Mouse (Mus musculus) testis, postnatal 14 days (tissue): ENCODE data around the gene Lrrc63.
A peak's percentile ranks its signal among the peaks of the same experiment; 100 is the strongest.
"Not testable (repeated sequence)": the region's sequence is repeated elsewhere in the genome, so short reads cannot be mapped to it uniquely, and the experiment has no call there.

Source experiments
- DNase-seq: peaks from one replicate; pipeline ENCODE4 v3.0.0; 2021; ENCODE audit warnings: low spot score

The Lrrc63 gene

DNA sequence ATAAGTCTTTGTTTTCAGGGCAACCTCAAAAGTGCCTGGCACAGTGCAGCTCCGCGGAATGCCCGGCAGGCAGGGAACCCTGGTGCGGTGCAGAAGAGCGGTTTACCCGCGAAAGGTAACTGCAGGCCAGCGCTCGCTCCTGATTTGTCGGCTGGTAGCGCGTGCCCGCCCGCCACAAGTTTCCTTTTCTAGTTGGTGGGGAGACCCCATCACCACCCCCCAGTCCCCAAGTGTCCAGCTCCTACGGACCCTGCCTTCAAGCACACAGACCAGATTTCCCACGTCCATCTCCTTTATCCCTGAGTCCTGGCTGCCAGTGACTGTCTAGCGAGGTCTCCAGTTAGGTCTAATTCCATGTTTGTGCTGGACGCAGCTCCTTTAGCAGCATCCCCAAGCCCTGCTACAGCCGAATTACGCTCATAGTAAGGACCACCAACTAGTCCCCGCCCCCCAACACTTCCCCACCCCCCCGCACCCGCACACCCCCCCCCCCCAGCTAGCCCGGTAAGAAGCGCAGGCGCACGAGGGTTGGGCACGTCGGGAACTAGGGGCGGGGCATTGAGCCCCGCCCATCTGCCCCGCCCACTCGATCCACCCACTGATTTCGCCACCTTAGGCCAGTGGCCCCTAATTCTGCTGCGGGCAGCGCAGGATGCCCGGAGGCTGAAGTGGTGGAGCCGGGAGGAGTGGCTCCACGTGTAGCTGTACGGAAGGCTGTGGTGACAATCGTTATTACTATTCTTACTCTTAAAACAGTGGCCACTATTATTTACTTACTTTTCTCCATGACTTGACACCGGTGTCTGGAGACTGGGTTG lies at the start of gene Lrrc63, which contains the start of gene Lcp1:
TSS of gene Lrrc63 (minus strand) at position 381 of the 818 bp plus-strand sequence.
TSS of gene Lcp1 (plus strand) at position 601 of the 818 bp plus-strand sequence.
- peak; percentile 70 for DNase-seq

DNA sequence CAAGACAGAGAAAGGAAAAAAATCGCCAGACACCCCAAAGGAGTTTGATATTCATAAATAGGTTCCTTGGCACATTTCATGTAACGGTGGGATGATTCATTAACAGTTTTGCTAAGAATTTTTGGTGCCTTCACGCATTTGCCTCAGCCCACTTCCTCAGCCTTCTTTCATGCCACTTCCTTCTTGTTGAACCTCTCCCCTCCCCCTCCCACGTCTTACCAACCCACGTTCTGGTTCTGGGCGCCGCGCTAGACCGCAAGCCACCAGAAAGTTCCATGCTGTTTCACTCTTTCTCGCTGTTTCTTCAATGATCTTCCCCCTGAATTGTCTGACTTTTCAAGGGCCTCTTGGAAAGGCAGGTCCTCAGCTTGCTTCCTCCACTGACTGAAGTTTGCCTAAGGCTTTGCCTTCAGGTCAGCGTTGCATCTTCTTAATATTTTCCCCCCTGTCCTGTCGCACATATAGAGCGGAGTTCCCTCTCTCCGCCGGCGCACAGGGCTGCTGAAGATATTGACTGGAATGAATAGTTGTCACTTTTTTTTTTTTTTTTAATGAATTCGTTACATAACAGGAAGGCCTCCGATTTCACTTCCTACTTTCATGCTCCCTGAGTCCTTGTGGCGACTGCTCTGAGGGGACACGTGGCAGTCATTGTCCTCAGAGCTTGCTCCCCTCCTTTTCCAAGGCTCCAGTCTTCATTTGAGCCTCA lies 48.7 kb upstream of the Lrrc63 start:
- DNase-seq: no peak

DNA sequence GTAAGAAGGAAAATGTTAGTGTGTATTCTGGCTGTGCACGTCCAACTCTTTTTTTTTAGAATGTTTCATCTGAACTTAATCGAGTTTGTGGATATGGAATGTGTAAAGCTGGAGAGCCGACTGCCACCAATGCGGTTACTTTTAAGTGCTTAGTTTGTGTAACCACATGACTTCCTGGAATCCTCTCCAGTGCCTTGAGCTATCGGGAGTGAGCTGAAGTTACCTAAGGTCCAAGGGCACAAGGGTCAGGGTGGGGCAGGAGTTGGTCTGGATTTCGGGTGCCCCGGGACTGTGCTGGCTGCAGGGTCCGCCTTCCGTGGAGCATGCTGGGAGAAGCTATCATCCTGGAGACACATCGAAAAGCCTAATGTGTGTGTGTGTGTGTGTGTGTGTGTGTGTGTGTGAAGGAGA lies 48.1 kb upstream of the Lrrc63 start:
- no peak for DNase-seq

DNA sequence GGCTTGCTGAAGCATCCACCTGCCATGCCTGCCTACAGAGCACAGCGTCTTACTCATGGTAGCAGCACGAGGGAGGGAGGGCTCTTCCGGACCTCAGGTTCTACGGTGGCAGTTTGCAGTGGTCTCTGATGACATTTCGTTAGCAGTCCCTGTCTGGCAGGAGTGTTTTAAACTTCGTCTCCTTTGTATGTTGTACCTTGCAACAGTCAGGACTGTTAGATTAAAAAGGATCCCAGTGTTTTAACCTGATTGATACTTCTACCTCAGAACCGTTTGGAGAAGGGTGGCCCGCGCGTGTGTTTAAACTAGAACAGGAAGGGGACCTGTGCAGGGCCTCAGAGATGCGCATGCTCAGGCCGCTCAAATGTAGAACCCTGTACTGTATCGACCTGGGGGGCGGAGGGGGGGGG lies 47.7 kb upstream of the Lrrc63 start:
- DNase-seq: no peak

DNA sequence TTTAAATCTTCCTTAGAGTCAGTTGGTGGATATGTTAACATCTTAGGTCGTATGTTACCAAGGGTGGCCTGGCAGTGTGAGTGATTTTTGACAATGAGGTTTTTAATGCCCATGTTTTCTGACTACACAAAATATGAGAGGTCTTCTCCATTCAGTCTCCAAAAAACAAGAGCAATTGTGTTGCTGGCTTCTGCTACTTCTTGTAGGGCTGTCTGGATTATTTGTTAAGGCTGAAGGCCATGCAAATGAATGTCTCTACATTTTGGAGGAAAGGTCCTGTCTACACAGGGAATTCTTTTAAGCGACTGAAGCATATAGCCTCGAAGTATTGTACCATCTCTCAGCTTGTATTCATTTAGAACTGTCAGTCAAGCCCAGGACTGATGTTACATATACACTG lies 46.7 kb upstream of the Lrrc63 start:
- DNase-seq: no peak

DNA sequence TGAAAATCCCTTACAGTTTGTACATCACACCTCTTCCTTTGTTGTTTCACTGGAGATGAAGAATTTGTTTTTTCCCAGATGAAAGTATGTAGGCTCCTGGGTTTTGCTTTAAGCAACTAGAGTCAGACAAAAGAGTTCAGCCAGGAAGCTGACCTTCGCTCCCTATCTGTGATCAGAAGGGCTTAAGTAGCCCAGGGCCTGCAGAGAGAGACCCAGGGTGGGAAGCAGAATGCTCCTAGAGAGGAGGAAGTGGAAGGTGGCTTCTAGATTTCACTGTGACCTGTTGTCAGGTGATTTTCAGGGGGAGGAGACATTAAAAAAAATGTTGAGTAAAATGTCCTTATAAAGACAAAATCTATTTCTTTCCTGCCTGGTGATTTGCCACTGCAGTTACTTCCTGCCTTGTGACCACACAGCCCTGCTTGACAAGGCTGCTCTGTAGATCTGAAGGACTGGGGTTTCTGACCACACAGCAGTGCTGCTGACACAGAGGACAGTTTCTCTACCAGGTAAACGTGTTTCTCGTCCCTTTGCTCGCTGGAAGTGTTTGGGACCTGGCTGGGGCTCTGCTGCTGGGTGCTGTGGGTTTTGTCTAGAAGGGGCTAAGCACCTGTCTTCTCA lies 45.9 kb upstream of the Lrrc63 start:
- no peak for DNase-seq

DNA sequence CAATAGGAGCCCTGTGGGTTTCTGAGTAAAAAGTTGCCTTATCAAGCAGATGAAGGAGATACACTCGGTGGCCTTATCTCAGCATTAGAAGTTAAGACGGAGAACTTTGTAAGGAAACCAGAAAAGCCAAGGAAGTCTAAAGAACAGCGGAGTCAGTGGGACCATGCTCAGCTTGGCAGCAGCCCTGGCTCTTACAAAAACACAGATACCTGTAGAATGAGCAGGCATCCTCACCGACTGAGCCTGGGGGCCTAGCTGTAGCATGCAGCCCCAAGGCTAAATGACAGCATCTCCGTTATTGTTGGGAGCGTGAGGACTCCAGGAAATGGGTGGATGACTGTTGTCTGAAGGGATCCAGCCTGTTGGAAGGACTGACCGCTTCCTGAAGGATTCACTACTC lies 45.1 kb upstream of the Lrrc63 start:
- DNase-seq: no peak

DNA sequence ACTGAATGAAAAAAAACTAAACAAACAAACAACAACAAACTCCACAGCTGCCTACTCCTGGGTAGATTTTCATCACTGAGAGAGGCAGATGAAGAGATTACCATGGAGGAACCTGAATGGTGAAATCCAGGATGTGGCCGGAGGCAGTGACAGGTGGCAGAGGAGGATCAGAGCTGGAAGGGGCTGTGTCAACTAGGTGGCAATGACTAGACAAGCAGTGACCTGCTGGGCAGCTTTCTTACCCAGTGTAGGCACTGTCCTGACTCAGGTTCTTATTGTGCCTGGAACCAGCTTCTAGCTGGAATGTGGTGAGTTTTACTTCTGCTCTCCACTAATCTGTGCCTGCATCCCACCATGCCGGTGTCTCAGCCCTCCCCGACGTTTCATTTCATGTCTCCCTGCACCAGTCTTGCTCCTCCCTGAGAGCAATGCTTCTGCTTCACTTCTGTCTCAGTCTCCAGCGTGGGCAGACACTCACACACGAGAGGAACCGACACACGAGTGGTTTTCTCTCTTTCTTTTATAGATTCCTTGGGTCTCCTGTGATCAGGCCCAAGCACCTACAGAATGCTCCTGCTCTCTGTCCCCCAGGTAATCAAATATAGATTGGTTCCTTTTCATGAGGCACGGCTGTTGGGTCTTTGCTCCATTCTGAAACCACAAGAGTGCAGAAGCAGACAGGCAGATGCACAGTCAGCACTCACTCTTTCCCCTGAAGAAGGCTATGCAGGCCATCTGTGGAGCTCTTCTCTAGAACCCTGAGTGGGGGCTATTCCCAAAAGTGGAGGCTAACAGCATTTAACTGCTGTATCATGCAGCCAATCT lies 44.3 kb upstream of the Lrrc63 start:
- DNase-seq: no peak

DNA sequence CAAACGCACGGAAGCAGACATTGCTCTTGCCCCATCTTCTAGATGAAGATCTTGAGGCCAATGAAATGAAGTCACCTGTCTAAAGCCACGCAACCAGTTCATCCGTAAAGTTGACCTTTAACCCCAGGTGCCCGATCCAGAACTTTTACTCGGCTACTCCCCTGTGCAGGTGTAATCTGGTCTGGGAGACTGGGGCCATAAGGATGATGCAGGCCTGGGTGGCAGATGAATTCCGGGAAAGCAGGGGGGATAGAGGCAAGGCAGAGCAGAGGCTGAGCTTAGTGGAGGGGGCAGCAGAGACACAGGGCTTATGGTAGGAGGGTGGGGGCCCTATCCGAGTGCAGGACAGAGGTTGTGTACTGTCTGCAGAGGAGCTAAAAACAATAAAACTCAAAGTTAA lies 43.6 kb upstream of the Lrrc63 start:
- no peak for DNase-seq

DNA sequence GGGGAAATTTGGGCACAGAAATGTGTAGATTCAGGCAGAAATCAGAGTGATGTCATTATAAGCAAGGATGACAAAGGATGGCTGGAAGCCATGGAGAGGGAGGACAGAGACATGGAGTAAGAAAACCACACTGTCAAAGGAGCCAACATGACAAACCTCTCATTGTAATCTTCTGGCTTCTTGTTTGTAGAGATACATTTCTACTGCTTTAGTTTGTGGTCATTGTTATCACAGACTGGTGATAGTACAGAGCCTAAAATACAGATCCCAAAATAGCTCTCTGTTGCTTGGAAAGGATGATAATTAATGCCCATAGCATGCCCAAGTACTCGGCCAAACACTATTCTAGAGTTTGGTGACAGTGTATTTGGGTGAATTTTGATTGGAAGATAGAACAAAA lies 39.9 kb upstream of the Lrrc63 start:
- no peak for DNase-seq

DNA sequence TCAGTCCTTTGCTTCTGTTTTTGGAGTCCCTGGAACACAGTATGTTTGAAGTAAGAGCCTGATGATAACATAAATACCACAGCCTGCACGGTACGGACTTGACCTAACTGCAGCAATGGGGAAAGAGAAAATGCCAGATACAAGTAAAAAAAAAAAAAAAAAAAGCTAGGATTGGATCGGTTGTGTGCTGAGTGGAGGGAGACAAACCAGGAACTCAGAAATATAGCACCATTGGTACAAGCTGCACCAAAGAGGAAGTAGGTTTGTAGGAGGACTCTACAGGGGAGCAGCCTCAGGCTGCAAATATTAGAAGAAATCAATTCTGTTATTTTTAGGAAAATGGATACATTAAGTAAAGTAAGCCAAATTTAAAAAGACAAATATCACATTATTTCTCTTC lies 37.8 kb upstream of the Lrrc63 start:
- no peak for DNase-seq

DNA sequence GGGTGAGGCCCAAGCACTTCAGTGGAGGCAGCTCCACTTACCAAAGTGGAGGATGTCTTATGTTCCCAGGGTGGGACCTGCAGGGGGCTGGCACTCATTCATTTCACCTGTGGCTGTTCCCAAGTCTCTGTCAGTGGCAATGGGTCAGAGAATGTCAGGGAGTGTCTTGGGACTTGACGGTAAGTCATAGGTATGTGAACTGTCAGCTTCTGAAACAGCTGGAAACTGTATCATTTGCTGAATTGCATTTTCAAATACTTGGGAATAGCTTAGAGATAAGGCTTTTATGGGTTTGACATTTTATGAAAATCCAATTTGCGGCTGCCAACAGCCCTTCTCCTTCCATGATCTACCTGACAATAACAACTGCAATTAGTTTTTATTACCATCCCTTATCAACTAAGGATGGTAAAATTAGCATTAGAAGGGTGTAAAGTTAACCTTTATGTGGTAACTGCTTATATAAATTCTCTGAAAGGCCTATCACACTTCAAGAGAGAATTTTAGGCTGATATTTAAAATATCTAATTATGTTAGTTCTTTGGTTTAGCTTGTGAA lies 35.0 kb upstream of the Lrrc63 start:
- DNase-seq: no peak

DNA sequence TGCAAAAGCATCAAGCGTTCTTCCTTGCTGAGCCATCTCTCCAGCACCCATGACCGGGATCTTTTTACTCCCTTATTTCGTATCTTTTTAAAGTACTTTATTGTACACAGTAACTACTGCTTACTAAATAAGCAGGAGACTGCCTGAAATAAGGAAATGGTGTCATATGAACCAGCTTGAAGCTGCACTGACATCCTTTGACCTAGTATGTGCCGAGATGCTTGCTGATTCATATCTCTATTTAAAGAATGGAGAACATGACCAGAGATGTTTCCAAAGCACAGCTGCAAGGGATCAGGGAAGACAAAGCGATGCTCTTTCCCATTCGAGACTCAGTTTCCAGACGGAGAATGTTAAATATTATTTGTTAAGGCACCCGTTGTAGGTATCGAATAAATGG lies 33.7 kb upstream of the Lrrc63 start:
- no peak for DNase-seq

DNA sequence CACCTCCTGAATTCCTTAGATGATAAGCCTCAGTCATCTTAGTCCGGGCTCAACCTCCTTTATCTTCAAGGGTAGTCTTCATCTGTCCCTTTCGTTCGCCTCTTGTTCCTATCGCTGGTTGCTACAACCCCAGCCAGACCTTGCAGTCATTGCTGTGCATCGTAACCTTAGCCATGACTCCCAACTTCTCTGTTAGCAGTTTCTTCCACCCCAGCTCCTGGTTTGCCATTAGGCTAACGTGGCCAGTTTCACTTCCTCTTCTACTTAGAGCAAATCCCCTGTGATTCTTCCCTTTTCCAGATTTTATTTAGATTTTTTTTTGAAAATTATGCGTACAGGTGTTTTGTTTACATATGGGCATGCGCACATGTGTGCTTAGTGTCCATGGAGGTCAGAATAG lies 33.2 kb upstream of the Lrrc63 start:
- DNase-seq: no peak

DNA sequence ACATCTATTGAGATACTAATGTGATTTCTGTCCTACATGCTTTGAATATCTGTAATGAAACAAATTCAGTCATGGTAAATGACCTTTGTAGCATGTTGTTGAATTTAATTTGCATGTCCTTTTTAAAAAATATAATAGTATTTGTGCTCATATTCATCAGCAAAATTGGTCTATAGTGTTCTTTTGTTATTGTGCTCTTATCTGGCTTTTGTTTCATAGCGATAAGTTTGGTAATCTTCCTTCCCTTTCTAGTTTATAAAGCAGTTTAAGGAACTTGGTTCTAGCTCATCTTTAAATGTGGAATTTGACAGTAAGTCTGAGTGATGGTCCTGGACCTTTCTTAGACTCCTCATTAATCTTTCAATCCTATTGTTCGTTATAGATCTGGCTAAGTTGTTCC lies 28.7 kb upstream of the Lrrc63 start:
- DNase-seq: no peak

DNA sequence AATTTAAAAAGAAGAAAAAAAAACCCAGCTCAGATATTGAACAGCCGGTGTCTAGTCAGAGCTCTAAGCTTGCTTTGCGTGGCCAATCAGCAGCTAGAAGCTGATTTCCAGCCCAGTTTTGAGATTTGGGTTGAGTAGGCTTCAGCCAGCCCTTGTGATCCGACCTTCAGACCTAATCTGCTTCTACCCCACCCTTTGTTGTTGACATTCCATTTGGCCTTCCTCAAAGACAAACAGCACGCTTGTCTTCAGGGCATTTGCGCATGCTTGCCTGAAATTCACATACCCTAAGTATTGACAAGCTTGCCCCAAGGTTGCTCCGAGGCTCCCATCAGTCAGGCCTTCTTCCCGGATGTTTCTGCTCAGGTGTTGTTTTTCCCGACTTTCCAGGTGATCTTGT lies 23.8 kb upstream of the Lrrc63 start:
- DNase-seq: no peak

DNA sequence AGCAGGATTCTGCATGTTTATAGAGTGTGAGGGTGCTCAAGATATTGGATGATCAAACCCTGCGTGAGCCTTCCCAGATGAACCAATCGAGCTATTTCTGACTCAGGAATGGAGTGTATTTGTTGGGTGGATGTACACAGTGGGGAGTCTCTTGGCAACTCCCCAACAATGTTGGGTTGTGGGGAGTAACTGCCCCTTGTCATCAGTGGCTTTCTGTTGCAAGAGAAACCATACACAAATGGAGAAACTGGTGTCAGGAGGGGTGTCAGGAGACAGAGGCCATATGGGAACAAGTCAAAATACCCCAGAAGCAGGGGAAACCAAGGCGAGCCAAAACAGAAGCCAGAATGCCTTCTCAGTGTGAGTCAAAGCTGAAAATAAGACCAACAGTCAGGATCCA lies 20.5 kb upstream of the Lrrc63 start:
- no peak for DNase-seq

DNA sequence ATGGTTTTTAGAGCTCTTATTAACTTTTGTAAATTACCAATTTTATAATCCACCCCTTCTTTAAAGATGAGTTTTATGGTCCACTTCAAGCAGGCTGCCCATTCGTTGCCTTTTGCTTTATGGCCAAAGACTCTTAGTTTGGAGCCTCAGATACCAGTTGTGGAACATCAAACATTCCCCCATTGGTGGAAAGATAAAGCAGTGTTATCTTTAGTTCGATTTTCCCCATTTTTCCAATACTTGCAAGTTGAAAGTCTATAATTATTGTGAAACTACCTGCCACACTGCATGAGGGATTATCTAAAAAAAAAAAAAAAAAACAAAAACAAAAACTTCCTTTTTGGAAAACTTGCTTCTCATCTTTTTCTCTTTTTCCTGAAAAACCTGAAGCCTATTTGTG lies 20.0 kb upstream of the Lrrc63 start:
- DNase-seq: no peak

DNA sequence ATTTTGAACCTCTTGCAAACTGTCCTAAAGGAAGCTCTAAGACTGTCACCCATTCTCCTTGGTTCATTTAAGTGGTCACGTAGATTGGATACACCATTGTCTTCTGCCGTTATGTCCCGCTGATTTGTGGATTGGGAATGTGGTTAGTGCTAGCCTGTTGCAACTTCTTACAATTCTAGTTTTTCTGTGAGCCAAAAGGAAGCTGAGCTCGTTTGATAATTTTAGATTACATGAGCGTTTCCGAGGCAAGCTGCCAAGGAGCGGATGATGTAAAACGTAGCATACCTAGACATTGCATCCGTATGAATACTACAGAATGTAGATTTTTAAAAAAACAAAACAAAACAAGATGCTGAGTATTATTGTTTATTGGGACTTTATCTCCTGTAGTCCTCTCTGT lies 17.5 kb upstream of the Lrrc63 start:
- DNase-seq: no peak

DNA sequence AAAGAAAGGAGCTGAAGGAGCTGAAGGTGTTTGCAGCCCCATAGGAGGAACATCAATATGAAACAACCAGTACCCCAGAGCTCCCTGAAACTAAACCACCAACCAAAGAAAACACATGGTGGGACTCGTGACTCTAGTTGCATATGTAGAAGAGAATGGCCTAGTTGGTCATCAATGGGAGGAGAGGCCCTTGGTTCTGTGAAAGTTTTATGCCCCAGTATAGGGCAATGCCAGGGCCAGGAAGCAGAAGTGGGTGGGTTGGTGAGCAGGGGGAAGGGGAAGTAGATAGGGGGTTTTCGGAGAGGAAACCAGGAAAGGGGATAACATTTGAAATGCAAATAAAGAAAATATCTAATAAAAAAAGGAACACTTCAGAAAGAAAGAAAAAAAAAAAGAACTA lies 17.0 kb upstream of the Lrrc63 start:
- DNase-seq: not testable (repeated sequence)

DNA sequence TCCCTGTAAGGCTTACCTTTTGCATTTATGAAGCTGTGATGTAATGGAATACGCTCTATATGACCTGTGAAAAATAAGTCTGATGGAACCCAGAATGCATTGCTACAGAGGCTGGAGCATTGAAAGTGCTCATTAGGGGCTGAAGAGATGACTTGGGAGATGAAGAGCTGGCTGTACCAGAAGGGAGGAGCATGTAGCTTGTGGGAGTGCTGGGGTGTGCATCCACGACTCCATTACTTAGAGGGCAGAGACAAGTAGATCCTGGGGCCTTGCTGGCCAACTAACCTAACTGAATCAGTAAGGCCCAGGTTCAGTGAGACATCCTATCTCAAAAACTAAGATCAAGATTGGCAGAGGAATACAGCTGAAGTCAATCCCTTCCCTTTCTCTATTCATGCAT lies 8.5 kb upstream of the Lrrc63 start:
- no peak for DNase-seq

DNA sequence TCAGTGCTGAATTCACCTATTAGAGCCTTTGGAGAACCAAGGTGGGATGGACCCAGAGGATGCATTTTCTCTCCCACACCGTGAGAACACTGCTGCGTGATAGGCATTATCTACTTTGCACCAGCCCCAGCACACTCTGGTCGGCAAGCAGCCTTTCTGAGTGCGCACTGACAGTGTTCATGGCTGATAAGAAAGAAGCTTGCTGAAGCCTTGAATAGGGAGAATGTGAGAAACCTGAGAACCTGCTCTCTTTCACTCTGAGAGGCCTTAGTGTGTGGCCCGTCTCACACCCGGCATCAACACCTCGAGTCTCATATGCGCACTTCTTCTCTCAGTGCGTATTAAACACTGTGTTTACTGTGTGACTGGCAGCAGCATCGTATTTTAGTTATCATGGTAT lies 7.8 kb upstream of the Lrrc63 start:
- no peak for DNase-seq
